Mouse (Mus musculus) retina, adult 2 months (tissue): ENCODE results near the gene Zfp358.

Experiments used
- DNase-seq: peaks from one replicate; pipeline ENCODE4 v3.0.0-alpha.2; 2012; ENCODE audit warnings: low read depth, low spot score

The Zfp358 gene

DNA sequence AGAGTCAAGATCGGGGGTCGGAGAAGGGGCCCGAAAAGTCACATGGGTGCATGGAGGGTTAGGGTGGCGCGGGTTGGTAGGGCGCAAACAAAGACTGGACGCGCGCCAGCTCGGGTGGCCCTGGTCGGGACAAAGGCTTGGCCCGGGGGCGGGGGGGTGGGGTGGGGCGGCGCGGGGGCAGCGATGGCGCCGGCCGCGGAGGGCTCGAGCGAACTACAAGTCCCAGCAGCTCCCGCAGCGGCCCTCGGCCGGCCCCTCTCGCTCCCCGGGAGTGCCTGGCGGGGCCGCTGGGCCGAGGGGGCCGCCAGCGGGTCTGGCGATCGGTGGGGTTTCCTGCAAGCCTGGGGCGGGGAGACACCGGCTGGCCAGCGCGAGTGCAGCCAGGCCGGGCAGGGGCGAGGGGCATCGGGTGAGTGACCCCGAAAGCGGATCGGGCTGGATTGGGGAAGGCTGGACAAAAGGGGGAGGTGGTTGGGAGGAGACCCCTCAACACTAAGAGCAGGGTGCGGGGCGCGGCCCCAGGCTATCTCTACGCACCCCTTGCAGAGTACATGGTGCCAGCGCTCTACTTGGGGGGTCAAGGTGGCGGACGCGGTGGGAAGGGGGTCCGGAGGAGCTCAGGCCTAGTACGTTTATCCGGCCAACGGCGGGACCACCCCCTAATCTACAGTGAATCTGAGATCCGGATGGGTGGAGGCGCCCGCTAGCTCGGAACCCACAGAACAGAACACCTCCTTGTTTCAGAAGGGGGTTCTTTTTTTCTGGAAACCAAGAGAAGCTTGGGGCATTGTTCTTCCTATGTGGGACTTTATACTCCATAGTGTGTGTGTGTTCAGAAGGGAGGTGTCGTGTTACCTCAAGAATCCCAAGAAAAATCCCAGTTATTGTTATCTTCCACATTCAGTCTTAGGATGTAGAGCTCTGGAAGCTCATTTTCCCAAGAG lies at the start of gene Zfp358:
Gene Zfp358, plus strand, starts transcription at position 238 of the 944 bp plus-strand sequence.
- peak; percentile 46 for DNase-seq

GRCm38 (mm10) chr8:3449226-3449625 lies 43.7 kb upstream of the Zfp358 start:
- DNase-seq: no peak

DNA sequence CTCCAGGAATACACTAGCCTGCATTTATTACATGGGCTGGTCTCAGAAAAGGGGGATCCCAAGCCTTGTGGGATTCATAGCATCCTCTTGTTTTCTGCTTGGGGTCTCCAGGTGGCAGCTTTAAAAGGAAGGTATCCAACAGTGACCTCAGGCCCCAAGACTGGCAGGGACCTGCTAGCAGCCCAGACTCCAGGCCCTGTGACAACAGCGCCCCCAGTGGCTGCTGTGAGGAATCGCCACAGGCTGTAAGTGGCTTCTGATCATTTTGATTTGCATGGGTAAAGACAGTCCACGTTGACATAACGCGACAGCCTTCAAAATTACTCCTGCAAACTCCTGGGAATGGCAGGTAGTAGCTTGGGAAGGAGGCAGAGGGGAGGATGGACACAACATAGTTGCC lies 42.3 kb upstream of the Zfp358 start:
- peak; percentile 53 for DNase-seq

DNA sequence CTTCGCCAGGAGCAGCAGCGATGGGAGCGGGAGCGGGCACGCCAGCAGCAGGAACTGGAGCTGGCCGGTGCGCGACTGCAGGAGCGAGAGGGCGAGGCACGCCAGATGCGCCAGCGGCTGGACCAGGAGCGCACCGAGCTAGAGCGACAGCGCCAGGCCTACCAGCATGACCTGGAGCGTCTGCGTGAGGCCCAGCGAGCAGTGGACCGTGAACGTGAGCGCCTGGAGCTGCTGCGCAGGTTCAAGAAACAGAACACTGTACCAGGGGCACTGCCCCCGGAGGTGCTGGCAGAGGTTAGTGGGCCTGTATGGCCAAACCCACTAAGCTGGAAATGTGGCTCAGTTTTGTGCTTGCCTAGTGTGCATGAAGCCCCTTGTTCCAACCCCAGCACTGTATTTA lies 40.9 kb upstream of the Zfp358 start:
- DNase-seq: no peak

- DNase-seq: no peak
Measured at GRCm38 (mm10) chr8:3463248-3463647, 29.7 kb upstream of the Zfp358 start.

- no peak for DNase-seq
Measured at GRCm38 (mm10) chr8:3464309-3464708, 28.6 kb upstream of the Zfp358 start.

DNA sequence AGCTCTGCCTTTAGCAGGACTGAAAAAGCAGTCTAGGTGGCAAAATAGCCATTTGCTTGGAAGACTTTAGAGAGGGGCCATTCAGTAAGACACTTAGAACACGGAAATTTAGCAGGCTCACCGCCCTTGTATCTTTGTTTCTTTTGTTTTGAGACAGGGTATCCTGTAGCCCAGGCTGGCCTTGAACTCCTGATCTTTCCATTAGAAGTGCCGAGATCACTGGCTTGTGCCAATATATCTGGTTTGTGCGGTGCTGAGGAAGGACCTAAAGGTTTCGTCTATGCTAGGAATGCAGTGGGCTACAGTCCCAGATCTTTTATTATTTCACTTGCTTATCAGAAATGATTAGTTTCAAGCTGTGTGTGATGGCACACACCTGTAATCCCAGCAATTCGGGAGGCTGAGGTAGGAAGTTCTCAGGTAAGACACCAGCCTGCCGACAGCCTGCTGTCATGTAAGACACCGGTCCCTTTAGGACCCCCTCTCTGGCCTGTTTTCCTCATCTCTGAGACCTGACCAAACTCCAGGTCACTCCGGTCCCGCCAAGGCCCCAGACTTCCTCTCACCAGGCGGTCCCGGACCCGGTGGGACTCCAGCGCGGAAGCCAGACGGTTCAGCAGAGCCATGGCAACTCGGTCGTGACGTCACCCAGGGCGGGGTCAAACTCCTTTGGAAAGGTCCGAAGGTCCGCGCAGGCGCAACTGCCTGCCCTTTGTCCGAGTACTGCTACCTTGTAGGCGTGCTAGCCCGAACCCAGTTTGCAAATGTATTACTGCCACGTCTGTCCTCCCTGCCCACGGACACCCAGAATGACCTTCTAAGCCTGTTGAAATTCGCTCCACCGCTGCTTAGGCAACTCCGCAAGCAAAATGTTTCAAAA lies 25.7 kb upstream of the Zfp358 start, which contains the start of gene Pex11g:
Gene Pex11g, minus strand, starts transcription at position 675 of the 880 bp plus-strand sequence.
- DNase-seq: peak; percentile 85

- DNase-seq: no peak
Measured at GRCm38 (mm10) chr8:3467886-3468545, 24.9 kb upstream of the Zfp358 start.

- no peak for DNase-seq
Measured at GRCm38 (mm10) chr8:3468838-3469237, 24.1 kb upstream of the Zfp358 start.

GRCm38 (mm10) chr8:3470562-3470961 lies 22.4 kb upstream of the Zfp358 start, which contains the start of gene Tex45:
Gene Tex45 (plus strand): TSS chr8:3470862.
- no peak for DNase-seq

DNA sequence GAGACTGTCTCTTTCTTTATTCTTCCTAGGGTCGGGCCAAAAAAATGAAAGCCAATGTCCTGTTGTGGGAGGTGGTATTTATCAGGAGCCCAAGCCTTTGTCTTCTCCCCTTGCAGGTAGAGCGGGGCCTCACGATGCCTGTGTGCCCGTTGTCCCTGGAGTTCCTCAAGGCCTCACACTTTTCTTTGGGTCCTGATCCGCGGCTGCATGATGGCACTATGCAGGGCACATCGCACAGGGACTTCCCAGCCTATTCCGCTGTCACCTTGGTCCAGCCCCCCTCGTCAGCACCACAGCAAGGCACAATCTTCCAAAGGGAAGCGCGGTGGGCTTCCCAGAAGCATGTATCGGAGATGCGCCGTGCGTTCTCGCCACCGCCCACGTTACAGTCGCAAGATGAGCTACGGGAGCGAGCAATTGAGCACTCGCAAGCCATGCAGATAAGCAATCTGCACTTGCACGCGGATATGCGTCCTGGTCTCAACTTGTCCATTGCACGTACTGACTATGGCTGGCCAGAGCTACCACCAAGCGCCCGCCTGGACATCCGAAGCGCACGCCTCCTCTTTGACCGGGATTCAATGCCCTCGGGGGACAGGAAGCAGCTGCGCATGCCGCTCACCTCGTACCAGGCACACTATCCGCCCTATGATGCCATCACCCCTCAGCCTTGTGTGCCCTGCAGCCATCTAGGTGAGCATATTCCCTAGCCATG lies 17.1 kb upstream of the Zfp358 start:
- DNase-seq: no peak

DNA sequence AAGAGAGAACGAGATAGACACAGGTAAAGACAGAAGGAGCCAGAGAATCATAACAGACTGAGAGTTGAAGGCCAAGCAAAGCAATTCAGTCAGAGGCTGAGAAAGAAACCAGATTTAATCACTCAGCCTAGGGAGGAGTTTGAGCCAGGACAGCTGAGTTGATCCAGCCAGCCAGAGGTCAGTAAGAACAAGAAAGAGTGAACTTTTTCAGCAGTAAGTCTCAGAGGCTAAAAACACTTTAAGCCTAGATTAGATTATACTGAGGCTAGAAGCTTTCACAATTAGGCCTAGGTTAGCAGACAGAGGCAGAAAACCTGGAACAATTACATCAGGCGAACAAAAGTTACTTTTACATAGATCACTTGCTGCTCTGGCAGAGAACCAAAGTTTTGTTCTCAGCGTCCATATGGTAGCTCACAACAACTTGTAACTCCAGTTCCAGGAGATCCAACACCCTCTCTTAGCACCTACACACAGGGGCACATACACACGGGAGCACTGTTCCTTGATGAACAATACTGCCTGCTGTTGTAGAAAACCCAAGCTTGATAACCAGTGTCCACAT lies 12.6 kb upstream of the Zfp358 start:
- DNase-seq: no peak

DNA sequence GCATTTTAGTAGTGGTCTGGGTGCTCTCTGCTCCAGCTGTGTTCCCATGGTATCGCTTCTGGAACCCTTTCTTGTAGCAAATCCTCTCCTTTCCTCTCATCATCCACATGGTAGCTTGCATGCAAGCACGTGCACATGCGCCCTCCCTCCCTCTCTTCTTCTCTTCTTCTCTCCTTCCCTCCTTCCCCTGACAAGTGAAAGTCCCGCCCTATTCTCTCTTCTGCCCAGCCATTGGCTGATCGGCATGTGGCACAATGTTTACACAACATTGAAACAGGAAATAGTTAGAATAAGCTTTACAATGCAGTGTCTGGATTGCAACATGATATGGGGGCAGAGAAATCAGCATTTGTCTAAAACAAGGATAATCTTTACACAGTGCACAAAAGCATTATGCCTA lies 11.3 kb upstream of the Zfp358 start:
- no peak for DNase-seq

DNA sequence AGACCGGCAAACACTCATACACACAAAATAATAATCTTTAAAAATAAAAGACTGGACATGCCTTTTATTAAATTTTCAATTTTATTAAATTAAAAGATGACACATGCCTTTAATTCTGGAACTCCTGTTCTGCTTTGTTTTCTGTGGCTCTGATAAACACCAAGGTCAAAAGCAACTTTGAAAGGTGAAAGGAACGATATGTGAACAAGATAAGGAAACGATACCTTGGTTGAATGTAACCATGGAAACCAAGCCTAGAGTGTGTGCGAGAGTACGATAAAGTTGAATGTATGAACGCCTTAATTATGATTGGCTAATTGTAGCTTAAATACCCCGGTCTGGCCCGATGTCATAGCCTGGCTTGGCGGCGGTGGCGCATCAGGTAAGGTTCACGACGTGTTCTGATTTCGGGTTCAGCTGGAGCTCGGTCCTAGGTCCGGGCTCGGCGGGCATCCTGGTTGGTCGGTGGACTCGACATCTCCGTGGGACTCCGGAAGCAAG lies 10.6 kb upstream of the Zfp358 start:
- no peak for DNase-seq

DNA sequence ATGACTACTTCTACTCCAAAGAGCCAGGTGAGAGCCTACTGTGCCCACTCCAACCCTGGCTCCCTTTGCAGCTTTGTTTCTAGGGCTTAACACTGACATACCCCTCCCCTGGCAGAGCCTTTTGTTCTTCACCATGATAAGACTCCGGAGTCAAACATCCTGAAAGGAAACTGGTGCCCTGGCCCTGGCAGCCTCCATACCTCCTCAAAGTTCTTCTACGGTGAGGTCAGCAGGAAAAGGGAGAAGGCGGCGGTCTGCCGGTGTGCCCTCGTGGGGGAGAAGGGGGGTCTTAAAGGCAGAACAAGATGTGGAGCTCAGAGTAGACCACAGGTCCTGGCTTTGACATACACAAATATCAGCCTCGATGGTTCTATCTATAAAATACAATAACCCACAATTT lies 9.4 kb upstream of the Zfp358 start:
- no peak for DNase-seq

- no peak for DNase-seq
Measured at GRCm38 (mm10) chr8:3485192-3485591, 7.7 kb upstream of the Zfp358 start.

DNA sequence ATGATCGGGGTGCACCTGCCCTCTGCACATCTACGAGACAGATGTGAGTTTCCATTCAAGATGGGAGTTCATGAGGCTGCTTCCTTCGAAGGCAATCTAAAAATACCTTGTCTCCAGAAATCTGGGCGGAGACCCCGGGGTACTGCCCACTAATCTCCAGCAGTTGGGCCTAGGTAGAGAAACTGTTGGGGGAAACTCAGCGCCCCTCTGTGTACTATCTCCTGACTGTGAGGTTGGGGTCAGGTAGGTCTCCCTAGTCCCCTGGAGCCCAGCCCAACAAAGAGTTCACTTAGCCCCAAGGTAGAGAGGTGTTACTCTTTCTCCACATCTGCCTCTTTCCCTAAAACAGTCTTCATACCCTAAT lies 889 bp downstream of the Zfp358 start:
- no peak for DNase-seq

- no peak for DNase-seq
Measured at GRCm38 (mm10) chr8:3495578-3496427, 2.9 kb downstream of the Zfp358 start.

DNA sequence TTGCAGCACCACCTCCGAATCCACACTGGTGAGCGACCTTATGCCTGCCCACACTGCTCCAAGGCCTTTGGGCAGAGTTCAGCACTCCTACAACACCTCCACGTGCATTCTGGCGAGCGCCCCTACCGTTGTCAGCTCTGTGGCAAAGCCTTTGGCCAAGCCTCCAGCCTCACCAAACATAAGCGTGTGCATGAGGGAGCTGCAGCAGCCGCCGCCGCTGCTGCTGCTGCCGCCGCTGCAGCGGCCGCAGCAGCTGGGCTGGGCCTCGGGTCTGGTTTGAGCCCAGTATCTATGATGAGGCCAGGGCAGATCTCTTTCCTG lies 3.5 kb downstream of the Zfp358 start:
- no peak for DNase-seq

GRCm38 (mm10) chr8:3498583-3498982 lies 5.6 kb downstream of the Zfp358 start:
- DNase-seq: no peak
